Mouse (Mus musculus) mouse trophoblast stem cell (cell line): ENCODE data around the gene Zfp422.
"Not testable (repeated sequence)": the region's sequence is repeated elsewhere in the genome, so short reads cannot be mapped to it uniquely, and the experiment has no call there.

Experiments used
- in situ Hi-C, 2 experiments: fragments of 300-500 bp; cut with MseI, MboI; formaldehyde crosslinking; loops; 2 replicates in 1 of 2; 3 replicates in 1 of 2; pipeline ENCODE4 v1.15.1; 2025

Gene Zfp422

GRCm38 (mm10) chr6:116651437-116652118, 22.8 kb upstream of the Zfp422 start:
- in situ Hi-C loops: loop anchor here (5.0 to 25.0 kb wide), 2 partner anchors 46 to 1186 kb away; partner anchors contain the start of gene Zfp637 (in 1 of the 2)

DNA sequence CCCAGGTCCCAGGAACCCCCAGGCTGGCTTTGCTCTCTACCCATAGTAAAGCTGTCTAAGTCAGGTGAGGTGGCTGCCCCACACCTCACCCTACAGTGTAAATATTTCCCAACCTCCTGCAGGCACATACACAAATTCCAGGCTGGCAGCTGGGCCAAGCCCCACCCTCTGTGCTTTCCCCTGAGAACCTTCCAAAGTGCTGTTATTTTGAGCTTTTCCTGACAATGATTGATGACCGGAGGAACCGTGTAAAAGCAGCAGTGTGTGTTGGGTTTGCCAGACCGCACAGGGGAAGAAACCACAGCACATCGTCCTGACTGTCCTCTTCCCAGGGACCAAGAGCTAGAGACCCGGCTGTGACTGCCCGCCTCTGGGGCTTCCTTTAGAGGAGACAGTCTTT, 21.6 kb upstream of the Zfp422 start, which contains the start of gene Depp1:
TSS of gene Depp1 (plus strand) at position 204 of the 400 bp plus-strand sequence.
- in situ Hi-C loops: loop anchor here (5.0 to 25.0 kb wide), 2 partner anchors 47 to 1187 kb away; partner anchors contain the start of gene Zfp637 (in 1 of the 2)

DNA sequence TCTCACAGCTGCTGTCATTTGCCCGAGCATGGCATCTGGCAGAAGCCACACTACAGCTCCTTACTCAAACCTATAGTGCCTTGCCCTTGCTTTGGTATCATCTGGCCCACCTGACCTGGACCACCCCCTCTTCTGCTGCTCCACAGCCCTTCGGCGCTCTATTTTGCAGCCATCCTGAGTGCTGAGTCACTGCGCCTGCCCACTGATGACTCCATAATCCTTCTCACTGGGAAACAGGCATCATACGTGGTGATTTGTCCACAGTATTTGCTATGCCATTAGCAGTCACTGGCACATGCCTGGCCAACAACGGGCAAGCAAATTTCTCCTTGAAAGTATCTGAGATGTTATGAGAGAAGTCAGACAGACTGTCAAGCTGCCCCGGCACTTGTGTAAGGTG, 21.0 kb upstream of the Zfp422 start:
- in situ Hi-C loops: loop anchor here (5.0 to 25.0 kb wide), 2 partner anchors 47 to 1187 kb away; partner anchors contain the start of gene Zfp637 (in 1 of the 2)

GRCm38 (mm10) chr6:116647763-116648162, 19.0 kb upstream of the Zfp422 start:
- in situ Hi-C loops: no loop called here

DNA sequence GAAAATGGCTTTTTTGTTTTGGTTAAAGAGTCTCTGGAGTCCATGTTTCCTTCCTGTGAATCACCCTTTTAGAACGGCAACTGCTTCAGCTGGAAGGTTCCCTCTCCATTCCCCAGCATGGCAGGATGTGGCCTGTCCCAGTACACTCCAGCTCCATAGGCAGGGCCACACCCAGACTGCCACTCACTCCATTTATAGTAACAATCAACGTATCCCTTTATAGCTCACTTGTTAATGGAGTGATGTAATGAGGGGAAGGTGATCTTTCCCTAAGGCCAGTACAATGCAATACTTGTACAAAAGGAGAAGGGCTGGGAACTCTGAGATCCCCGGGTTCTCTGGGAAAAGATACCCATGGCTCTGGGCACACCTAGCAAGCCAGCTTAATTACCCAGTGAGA, 15.5 kb upstream of the Zfp422 start:
- in situ Hi-C loops: no loop called here

- in situ Hi-C loops: no loop called here
Measured at GRCm38 (mm10) chr6:116643881-116644280, 15.1 kb upstream of the Zfp422 start.

GRCm38 (mm10) chr6:116642942-116643341, 14.1 kb upstream of the Zfp422 start:
- in situ Hi-C loops: no loop called here

DNA sequence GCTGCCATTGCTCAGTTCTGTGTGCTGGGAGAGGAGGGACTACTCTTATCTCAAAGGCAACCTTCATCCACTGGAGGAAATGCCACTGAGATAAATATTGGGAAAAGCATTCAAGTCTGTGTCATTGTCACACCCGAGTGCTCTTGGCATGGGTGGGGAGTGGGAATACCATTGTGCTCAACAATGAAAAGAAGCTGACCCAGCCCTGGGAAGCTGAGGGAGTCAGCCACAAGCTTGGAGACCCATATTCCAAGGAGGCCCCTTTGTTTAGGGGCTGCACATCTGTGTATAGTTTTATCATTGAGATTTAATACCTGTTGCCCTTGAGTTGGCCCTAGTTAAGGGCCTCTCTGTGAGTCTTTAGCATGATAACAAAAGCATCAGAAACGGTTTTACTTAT, 10.9 kb upstream of the Zfp422 start:
- in situ Hi-C loops: no loop called here

DNA sequence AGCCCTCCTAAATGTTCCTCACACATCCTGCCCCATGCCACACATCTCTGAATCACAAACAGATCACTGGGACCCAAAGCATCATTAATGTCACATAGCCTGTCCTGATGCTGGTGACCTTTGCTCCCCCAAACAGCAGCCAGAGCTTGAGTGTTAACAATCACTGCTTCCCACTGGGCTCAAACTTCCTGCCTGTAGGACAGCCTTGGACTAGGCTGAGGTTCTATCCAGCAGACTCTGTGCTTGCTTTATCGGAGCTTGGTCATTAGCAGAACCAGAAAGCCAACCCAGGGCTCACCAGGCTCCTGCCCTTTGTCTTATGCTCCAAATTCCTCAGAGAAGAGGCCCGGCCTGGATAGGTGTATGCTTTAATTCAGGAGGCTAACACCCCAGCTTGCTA, 10.1 kb upstream of the Zfp422 start:
- in situ Hi-C loops: no loop called here

DNA sequence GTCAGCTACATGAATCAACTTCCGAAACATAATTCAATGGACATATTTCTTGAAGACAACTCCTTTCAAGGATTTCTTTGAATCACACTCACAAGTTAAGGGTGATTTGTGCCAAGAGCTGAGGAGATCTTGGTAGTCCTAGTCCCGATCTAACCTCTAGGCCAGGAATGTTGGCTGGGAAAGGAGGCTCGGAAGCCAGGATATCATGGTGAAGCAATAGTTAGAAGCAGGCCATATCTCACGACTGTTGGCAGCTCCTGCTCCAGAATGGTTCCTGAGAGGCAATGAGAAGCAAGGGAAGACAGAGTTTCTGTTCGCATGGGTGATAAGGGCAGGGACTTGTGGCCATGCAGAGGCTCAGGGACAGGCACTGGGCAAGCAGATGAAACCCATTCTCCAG, 8.7 kb upstream of the Zfp422 start:
- in situ Hi-C loops: no loop called here

- in situ Hi-C loops: no loop called here
Measured at GRCm38 (mm10) chr6:116636581-116637235, 7.9 kb upstream of the Zfp422 start.

DNA sequence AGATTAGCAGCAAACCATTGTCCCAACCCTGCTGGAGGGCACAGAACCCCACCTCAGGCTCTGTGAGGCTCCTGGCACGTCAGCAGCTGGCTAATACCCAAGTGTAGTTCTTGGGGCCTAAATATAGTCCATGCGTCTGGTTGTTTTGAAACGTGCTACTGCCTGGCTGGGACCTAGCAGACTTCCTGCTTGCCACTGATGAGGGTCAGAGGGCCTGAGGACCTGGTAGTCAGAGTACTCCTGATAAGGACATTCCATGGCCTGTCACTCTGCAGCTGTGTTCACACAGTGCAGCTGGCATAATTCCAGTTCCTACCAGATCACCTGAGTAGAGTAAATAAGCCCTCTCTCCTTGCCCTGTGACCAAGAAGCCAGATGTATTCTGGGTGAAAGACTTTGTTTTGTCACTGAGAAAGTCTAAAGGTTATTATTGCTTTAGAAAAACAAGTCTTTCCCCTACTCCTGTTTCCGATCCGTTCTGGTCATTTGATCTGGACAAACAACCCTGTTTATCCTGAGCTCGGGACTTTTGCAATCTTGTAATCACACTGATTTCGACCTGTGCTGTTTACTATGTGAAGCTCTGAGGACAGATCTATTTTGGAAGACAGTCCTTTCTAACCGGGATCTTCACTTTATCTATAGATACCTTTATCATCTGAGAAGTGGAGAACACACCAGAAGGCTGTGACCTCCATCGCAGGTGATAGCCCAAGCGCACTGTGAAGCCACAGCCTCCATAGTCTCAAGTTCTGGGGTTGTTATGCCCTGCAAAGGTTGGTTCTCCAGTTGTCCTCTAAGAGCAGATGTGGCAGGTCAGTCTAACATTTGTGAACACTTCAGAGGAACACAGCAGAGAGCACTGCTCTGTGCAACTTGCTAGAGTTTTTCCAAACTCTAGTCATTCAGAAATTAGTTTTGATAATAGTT, 6.7 kb upstream of the Zfp422 start:
- in situ Hi-C loops: no loop called here

DNA sequence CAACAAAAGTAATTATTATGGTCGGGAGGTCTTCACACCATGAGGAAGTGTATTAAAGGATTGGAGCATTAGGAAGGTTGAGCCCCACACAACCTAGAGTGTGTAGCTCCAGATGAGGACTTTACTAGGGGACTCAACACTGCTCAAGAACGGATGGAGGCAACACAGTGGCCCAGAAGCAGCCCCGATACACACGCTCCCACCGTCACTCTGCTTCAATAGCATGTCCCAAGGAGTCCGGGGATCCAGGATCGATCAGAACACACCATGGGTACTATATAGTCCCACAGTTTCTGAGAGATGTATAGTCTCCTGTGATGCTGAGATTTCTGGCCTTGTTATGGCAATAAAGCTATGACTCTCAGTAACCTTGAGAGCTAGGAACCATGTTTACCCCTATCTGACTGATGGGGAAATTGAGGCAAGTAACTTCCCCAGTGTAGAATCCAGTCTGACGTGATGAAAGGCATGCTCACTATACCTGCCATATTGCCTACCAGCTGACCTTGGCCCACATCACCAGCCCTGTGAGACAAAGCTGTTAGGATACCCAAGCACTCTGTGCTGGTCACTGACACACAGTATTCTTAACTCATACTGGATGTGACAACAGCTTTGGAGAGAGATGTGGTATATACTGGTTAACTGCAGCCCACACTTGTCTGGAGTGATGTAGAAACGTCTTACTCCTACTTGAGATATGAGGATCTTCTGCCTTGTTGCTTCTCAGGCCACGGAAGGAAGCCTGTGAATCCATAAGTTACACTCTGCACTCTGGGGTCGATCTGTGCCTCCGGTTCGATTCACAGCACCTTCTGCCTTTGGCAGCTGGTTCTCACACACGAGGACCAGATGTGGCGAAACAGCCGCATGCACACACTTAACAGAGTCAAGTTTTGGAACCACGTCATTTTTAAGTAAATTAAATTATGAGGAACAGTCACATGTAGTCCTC, 5.2 kb upstream of the Zfp422 start:
- in situ Hi-C loops: no loop called here

GRCm38 (mm10) chr6:116632129-116632528, 3.3 kb upstream of the Zfp422 start:
- in situ Hi-C loops: no loop called here

GRCm38 (mm10) chr6:116629766-116630165, 967 bp upstream of the Zfp422 start:
- in situ Hi-C loops: no loop called here

- in situ Hi-C loops: no loop called here
Measured at GRCm38 (mm10) chr6:116628095-116628494, 704 bp downstream of the Zfp422 start.

- in situ Hi-C loops: not testable (repeated sequence)
Measured at GRCm38 (mm10) chr6:116626417-116626816, 2.4 kb downstream of the Zfp422 start.

DNA sequence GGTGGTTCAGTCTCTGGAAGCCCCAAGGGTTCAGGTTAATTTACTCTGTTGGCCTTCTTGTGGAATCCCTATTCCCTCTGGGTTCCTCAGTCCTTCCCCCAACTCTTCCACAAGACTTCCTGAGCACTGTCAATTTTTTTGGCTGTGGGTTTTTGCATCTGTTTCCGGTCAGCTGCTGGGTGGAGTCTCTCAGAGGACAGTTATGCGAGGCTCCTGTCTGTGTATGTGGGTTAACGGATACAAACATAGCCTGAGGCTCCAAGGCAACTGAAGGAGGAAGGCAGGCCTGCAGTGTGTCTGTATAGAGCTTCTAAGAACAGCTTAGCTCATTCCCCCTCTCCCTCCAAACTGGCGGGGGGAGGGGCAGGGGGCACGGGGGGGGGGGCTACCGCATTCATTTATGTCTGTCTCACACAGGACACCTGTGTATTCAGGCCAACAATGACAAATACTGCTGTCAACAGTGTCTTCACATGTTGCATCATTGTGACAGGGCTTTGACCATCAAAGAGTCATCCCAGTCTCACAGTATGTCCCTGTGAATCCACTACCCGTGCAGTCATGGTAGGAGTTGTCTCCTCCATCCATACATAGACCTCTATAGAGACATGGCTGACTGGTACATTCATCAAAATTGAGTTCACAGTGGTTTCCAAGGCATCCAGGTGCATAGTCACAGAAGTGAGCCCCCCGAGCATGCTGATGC, 7.3 kb downstream of the Zfp422 start:
- in situ Hi-C loops: no loop called here

- in situ Hi-C loops: no loop called here
Measured at GRCm38 (mm10) chr6:116618073-116618472, 10.7 kb downstream of the Zfp422 start.

GRCm38 (mm10) chr6:116615719-116616118, 13.1 kb downstream of the Zfp422 start:
- in situ Hi-C loops: no loop called here
